Mouse (Mus musculus): ENCODE measurements around the gene Rfc4.

The Rfc4 gene

DNA sequence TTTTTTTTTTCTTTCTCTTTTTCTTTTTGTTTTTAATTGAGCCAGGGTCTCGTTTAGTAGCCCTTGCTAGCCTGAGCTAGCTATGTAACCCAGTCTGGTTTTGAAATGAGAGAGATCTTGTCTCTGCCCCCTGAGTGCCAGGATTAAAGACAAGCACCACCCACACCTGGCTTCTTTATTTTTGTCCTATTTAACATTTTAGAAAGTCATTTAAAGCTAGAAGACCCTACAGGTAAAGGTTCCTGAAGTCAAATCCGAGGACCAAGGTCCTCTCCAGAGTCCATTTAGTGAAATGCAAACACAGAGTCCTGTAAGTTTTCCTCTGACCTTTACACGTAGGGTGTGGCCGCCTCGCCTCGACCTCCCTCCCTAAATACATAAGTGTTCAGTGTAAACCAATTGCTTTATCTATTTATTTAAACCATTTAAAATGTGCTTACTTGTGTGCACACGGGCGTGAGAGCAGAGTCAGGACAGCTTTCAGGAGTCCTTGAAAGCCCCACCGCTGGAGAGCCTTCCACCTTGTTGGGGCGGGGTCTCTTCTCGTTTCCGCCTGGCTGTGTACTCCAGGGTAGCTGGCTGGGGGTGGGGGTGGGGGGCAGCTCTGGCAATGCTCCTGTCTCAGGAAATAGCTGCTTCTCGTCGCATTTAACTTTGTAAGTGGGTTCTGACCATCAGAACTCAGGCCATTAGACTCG, 25.0 kb downstream of the Rfc4 start:
- 28% methylated on average over 15 of the region's 15 CpGs for WGBS

DNA sequence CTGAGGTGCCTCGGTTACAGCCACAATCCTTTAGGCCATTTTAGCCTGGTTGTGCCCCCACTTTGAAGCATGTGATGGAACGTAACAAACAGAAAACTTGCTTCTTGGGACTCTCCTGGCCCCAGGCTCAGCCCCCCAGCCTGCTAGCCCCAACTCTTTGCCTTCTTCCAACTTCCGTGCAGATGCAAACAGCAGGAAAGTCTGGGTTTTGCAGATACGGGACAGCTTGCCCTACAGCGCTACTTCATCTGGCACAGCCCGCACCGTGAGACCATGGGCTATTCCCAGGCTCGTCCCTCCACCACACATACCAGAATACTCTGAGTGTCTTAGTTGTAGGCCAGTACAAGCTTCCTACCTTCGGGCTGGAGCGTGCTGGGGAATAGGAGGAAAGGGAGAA, 26.9 kb downstream of the Rfc4 start:
- WGBS, result 46% methylated on average over 10 of the region's 10 CpGs

DNA sequence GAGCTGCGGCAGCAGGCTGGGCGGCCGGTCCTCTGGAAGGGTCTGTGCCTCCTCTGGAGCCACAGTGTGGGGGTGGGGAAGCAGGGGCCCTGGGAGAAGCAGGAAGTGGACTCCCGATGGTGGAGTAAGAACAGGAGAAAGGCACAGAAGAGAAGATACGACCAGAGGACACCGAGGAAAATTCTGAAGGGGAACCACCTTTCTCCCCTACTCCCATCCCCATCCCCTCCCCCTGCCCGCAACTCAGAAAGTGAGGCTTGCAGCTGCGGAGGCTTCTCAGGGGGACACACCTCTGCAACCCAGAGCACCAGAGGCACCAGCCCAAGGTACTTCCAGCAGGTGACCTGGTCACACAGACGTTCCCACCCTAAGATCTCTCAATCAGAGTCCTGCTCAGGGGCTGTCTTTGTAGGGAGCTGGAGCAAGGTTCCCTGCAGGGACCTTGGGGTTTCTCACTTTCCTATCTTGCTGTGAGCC, 27.4 kb downstream of the Rfc4 start:
- WGBS, result 7% methylated on average over 9 of the region's 9 CpGs

DNA sequence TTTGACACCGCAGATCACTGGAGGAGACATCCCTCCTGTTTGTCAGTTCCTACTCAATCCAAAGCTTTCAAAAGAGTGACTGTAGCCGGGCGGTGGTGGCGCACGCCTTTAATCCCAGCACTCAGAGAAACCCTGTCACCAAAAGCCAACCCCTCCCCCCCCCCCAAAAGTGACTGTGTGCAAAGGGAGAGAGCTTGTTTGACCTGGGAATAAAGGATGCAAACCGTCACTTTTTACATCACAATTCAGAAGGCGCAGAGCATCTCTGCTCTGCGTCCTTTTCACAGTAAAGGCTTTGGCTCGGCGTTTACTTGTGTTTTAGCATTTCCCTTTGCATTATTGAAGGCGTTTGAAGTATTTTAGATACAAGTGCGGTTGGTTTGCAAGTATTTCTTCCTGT, 27.9 kb downstream of the Rfc4 start:
- 14% methylated on average over 12 of the region's 12 CpGs for WGBS

DNA sequence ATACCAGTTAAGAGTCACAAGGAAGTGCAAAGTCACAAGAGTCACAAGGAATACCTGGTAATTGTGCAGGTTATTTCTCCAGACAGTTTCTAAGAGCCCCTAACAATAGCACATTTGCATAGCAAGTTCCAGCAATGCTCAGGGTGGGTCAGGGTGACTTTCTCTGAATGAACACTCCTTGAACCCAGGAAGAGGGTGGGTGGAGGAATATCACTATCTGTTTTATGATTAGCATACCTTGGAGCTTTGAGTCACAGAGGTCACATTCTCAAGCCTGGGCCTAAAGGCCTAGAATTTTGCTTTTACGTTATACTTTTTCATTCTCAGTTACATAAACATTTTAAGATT, 29.5 kb downstream of the Rfc4 start:
- WGBS, result 97% methylated on average over 1 of the region's 1 CpGs

DNA sequence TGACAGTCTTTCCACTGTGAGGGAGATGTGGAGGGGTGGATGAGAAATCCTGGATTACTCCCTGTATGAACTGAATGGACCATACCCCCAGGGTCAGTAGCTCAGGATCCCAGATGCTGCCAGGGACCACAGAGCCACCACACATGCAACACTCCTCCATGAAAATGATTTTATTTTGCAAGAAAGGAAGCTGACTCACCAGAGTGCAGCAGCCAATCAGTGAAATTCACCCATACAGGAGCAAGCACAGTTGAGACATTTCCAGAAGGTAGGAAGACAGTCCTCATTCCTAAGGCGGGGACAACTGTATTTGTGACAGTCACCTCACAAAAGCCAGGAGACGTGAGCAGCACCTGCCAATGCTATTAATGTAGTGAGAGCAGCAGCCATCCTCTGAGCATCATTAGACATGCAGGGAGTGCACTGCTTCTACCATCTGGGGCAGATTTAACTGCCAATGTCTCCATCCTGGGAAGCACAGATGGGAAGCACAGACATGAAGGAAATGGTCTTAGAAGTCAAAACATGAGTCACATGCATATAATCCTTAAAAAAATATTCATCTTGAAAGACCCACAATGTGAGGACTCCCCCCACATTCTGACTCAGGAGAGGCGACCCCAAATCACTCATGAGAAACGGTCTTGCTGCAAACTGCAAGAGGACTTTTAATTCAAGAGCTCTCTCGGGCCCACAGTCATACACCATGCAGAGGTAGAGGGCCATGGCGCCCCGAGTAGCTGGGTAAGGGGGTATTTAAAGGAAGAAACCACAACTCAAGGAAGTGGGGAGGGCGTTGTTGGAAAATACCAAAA, 30.0 kb downstream of the Rfc4 start:
- WGBS, result 66% methylated on average over 8 of the region's 8 CpGs

DNA sequence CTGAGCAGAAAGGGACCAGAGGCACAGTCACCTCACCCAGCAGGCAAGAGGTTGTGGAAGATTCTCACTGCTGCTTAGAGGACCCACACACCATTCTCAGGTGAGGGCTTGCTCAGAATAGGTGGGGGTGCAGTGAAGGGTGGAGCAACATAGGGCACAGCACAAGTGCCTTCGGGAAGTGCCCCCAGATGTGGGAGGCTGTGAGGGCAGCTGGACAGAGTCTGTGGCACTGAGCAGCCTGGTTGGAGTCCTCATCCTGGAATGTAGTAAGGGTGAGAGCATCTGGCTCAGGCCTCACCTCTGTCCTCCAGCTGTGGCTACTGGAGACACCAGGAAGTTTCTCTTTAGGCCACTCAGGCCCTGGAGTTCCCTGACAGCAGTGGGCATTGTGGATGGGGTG, 30.7 kb downstream of the Rfc4 start:
- 79% methylated on average over 1 of the region's 1 CpGs for WGBS

DNA sequence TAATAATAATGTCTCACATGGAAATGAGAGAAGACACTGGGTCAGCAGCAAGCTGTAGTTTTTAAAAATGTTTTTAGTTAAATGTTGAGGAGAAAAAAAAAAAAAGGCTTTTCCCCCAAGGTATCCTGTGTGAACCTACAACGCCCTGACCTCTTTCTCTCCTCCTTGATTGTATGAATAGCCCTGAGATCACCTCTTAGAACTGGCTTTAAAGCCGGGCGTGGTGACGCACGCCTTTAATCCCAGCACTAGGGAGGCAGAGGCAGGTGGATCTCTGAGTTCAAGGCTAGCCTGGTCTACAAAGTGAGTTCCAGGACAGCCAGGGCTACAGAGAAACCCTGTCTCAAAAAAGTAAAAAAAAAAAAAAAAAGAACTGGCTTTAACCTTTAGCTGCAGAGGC, 32.0 kb downstream of the Rfc4 start:
- WGBS, result 99% methylated on average over 5 of the region's 5 CpGs

DNA sequence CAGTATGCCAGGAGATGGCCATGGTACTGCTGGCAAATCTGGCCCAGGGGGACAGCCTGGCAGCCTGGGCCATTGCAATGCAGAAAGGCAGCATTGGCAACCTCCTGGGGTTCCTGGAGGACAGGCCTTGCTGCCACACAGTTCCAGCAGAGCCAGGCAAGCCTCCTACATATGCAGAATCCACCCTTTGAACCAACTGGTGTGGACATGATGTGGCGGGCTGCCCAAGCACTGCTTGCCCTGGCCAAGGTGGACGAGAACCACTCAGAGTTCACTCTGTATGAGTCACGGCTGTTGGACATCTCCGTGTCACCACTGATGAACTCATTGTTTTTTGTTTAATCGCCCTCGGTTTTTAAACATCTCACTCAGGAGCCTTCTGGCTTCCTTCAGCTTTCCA, 33.4 kb downstream of the Rfc4 start:
- WGBS, result 93% methylated on average over 6 of the region's 6 CpGs

- WGBS, result 83% methylated on average over 13 of the region's 13 CpGs
These were observed 34.1 kb downstream of the Rfc4 start for GRCm38 (mm10) chr16:23093321-23093953.

- WGBS, result 92% methylated on average over 1 of the region's 1 CpGs
These were observed 39.0 kb downstream of the Rfc4 start for GRCm38 (mm10) chr16:23088491-23088890.

- WGBS, result 43% methylated on average over 4 of the region's 4 CpGs
These were observed 39.8 kb downstream of the Rfc4 start for GRCm38 (mm10) chr16:23087712-23088111.

- 79% methylated on average over 8 of the region's 8 CpGs for WGBS
These were observed 40.4 kb downstream of the Rfc4 start for GRCm38 (mm10) chr16:23087159-23087558.

GRCm38 (mm10) chr16:23077516-23077915, 50.0 kb downstream of the Rfc4 start:
- 90% methylated on average over 6 of the region's 6 CpGs for WGBS
